Mouse (Mus musculus) ES-E14 (cell line): ENCODE data around the gene Klhl24. TPM values are rescaled to one million over a fixed set of nuclear protein-coding genes. Genes with fewer than 3 reads are reported as not detected.
A peak's percentile ranks its signal among the peaks of the same experiment; 100 is the strongest.

Experiments
- DNase-seq: peaks from one replicate; pipeline ENCODE4 v3.0.0-alpha.2; 2013; ENCODE audit warnings: low read depth, low spot score
- H3K27ac ChIP-seq: 2 replicates; pipeline ENCODE4 v1.5.1; 2012; ENCODE audit warnings: low read depth, mild to moderate bottlenecking, low read length, moderate library complexity, mixed read lengths; ENCODE audit not compliant: poor library complexity, insufficient read depth, severe bottlenecking
- H3K36me3 ChIP-seq: 2 replicates; pipeline ENCODE4 v1.6.1; 2012; ENCODE audit warnings: mild to moderate bottlenecking, low read length, moderate library complexity, mixed read lengths; ENCODE audit not compliant: control insufficient read depth, poor library complexity, insufficient read depth, severe bottlenecking
- H3K4me1 ChIP-seq, 2 experiments: fragments of 150-350 bp in 1 of 2; sonication (generic) in 1 of 2; 2 replicates each; pipeline ENCODE4 v1.6.1; 2012; ENCODE audit warnings: low read length in 2 of 2, mild to moderate bottlenecking in 1 of 2, mixed read lengths in 1 of 2; ENCODE audit not compliant: control insufficient read depth in 2 of 2, insufficient read depth in 2 of 2, poor library complexity in 1 of 2
- H3K4me3 ChIP-seq, 2 experiments: fragments of 150-350 bp in 1 of 2; sonication (generic) in 1 of 2; 2 replicates each; pipeline ENCODE4 v1.5.1; 2012; ENCODE audit warnings: low read length in 2 of 2, low read depth in 1 of 2, mild to moderate bottlenecking in 1 of 2, mixed read lengths in 1 of 2; ENCODE audit not compliant: insufficient read depth in 1 of 2, poor library complexity in 1 of 2, severe bottlenecking in 1 of 2
- H3K9ac ChIP-seq: 2 replicates; pipeline ENCODE4 v1.6.1; 2012; ENCODE audit warnings: low read depth, mild to moderate bottlenecking, low read length, mixed read lengths; ENCODE audit not compliant: poor library complexity, insufficient read depth, severe bottlenecking
- H3K9me3 ChIP-seq: fragments of 150-350 bp; sonication (generic); 2 replicates; pipeline ENCODE4 v1.6.1; 2012; ENCODE audit warnings: low read depth, mild to moderate bottlenecking, low read length; ENCODE audit not compliant: control insufficient read depth, insufficient read depth
- CHD2 ChIP-seq: IDR thresholded peaks from 2 replicates; pipeline ENCODE4 v1.6.1; 2014; ENCODE audit warnings: mild to moderate bottlenecking, low read depth, low read length, inconsistent platforms
- HCFC1 ChIP-seq: IDR thresholded peaks from 2 replicates; pipeline ENCODE4 v1.6.1; 2012; ENCODE audit warnings: low read length, inconsistent platforms, borderline replicate concordance; ENCODE audit not compliant: insufficient read depth
- MAFK ChIP-seq: IDR thresholded peaks from 2 replicates; pipeline ENCODE4 v1.6.1; 2014; ENCODE audit warnings: mild to moderate bottlenecking, low read depth, low read length, inconsistent platforms; ENCODE audit not compliant: insufficient read depth
- ZC3H11A ChIP-seq: IDR thresholded peaks from 2 replicates; pipeline ENCODE4 v1.6.1; 2012; ENCODE audit warnings: low read depth, mild to moderate bottlenecking, inconsistent platforms, low read length, borderline replicate concordance
- ZNF384 ChIP-seq: IDR thresholded peaks from 2 replicates; pipeline ENCODE4 v1.6.1; 2012; ENCODE audit warnings: low read depth, low read length, inconsistent platforms
- in situ Hi-C, 2 experiments: fragments of 600-800 bp; cut with MboI; formaldehyde crosslinking; loops; one replicate each; pipeline ENCODE4 v1.15.1; 2025; ENCODE audit warnings: low sequenced_read_pairs in 2 of 2, inconsistent platforms in 1 of 2; ENCODE audit not compliant: unreplicated experiment in 2 of 2
- total RNA-seq: library from RNA; depleted of rRNA; stranded (reverse); fragments of 300-350 nt; gene quantifications from 2 replicates; pipeline ENCODE4 v1.2.3, GENCODE M21; 2012

Klhl24 gene
- total RNA-seq, 1 experiment = 21.9 TPM

DNA sequence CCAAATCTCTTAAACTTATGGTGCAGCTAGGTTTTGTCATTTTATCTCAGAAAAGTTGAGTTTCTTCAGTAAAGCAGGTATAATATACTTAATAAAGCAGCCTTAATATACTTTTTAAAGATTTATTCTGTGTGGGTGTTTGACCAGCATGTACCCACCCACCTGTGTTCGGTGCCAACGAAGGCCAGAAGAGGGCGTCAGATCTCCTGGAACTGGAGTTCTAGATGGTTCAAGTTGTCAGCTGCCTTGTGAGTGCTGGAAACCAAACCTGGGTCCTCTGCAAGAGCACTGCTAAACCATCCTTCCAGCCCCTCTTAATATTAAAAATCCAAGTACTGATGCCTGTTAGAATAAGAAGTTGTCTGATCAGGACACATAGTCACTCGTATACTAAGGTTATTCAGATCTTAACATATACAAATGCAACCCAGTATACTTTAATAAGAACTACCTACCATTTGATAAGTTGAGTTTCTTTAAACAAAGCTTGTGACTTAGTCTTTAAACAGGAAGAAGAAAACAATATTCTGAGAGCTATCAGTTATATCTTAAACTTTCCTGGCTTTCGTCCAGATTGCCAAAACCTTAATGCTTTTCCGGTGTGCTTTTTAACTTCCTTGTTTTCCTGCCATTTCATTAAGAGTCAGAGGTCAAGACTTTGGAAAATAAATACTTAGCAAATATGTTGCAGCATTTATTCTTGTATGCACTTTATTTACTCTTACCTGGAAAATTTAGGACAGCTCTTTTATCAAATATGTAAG lies 1.7 kb downstream of the Klhl24 start:
- peaks cover 0 to 2% of the 10 kb centered on the region in 2 experiments; a peak in 1 of 4 replicates for H3K4me1 ChIP-seq
- peaks cover 1% of the 10 kb centered on the region; the same call in 1 of the 2 replicates for H3K36me3 ChIP-seq
- no peaks in the 10 kb centered on the region; the same call in 1 of the 2 replicates for H3K9me3 ChIP-seq
- H3K9ac ChIP-seq = no peak overlapping the region
- TF ChIP-seq ZNF384 (no peak), ZC3H11A (no peak), HCFC1 (no peak), CHD2 (no peak), MAFK (no peak)
- in situ Hi-C loops = no loop called here
- H3K4me3 ChIP-seq = no peak overlapping the region
- no peak for DNase-seq
- no peak overlapping the region for H3K27ac ChIP-seq

DNA sequence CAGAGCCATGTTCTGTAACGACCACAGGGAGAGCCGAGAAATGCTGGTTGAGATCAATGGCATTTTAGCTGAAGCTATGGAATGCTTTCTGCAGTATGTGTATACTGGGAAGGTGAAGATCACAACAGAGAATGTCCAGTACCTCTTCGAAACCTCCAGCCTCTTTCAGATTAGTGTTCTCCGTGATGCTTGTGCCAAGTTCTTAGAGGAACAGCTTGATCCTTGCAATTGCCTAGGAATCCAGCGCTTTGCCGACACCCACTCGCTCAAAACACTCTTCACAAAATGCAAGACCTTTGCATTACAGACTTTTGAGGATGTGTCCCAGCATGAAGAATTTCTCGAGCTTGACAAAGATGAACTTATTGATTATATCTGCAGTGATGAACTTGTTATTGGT lies 9.7 kb downstream of the Klhl24 start:
- no peak for TF ChIP-seq MAFK
- TF ChIP-seq ZC3H11A = no peak
- no peak for TF ChIP-seq HCFC1
- TF ChIP-seq ZNF384 = no peak
- no peak for TF ChIP-seq CHD2
- Histone ChIP-seq H3K4me3 (no peak overlapping the region), H3K9me3 (no peaks in the 10 kb centered on the region; the same call in 1 of the 2 replicates), H3K4me1 (no peaks in the 10 kb centered on the region), H3K9ac (no peak overlapping the region), H3K27ac (no peak overlapping the region), H3K36me3 (peaks cover 21% of the 10 kb centered on the region)
- DNase-seq = no peak
- in situ Hi-C loops = no loop called here

DNA sequence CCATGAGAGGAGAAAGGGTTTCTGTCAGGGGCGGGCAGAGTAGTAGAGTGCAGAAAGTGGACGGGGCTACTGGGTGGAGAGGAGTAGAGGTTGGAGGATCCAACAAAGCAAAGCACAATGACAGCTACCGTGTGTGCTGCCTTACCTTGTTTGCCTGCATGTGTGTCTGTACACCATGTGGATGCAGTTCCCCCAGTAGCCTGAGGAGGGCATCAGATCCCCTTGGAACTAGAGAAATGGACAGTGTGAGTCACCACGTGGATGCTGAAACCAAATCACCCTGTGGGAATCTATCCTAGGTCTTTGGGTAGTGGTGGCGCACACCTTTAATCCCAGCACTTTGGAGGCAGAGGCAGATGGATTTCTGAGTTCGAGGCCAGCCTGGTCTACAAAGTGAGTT lies 11.6 kb downstream of the Klhl24 start:
- TF ChIP-seq HCFC1 = no peak
- no peak for TF ChIP-seq CHD2
- TF ChIP-seq ZC3H11A = no peak
- no peak for TF ChIP-seq ZNF384
- TF ChIP-seq MAFK = no peak
- H3K4me1 ChIP-seq = no peaks in the 10 kb centered on the region
- in situ Hi-C loops = no loop called here
- no peak overlapping the region for H3K9ac ChIP-seq
- H3K4me3 ChIP-seq = no peak overlapping the region
- H3K36me3 ChIP-seq = peaks cover 21% of the 10 kb centered on the region
- peak; percentile 30 for DNase-seq
- no peak overlapping the region for H3K27ac ChIP-seq
- no peaks in the 10 kb centered on the region for H3K9me3 ChIP-seq

DNA sequence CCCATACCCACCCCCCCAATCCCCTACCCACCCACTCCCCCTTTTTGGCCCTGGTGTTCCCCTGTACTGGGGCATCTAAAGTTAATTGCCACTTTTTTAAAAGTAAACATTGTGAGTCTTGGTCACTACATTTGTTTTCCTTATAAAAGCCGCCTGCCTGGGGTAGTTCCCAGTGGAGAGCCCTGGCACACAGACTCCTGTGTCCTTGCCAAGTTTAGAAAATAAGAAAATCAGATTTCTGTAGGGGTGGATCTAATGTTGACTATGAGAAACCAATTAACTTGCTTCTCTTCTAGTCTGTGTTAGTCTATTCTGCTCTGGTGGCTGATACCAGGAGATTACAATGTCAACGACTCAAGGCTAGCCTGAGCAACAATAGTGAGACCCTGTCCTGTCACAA lies 15.3 kb downstream of the Klhl24 start:
- H3K4me3 ChIP-seq = no peak overlapping the region
- H3K27ac ChIP-seq = no peak overlapping the region
- H3K4me1 ChIP-seq = no peaks in the 10 kb centered on the region
- no peak for TF ChIP-seq HCFC1
- no peak for TF ChIP-seq MAFK
- TF ChIP-seq ZNF384 = no peak
- no peak for TF ChIP-seq CHD2
- no peak for TF ChIP-seq ZC3H11A
- in situ Hi-C loops = no loop called here
- H3K9me3 ChIP-seq = no peaks in the 10 kb centered on the region
- no peak overlapping the region for H3K9ac ChIP-seq
- DNase-seq = no peak
- peaks cover 10% of the 10 kb centered on the region for H3K36me3 ChIP-seq
